Mouse (Mus musculus) embryonic fibroblast, embryonic 13.5 days (primary cell): ENCODE data around the gene Pigv.

Experiments
- CTCF ChIP-seq: IDR thresholded peaks from 2 replicates; pipeline ENCODE4 v1.5.1; 2011; ENCODE audit warnings: mild to moderate bottlenecking, control low read depth, low read length, moderate library complexity, borderline replicate concordance; ENCODE audit not compliant: insufficient read depth
- POLR2A ChIP-seq: IDR thresholded peaks from 2 replicates; pipeline ENCODE4 v1.6.1; 2011; ENCODE audit warnings: low read depth, mild to moderate bottlenecking, control low read depth, low read length, moderate library complexity

GRCm38 (mm10) chr4:133671881-133672844 lies at the start of gene Pigv:
- TF ChIP-seq CTCF (no peak), POLR2A (peak; percentile 81)
